Mouse (Mus musculus) MEL (cell line): ENCODE measurements around the gene Prkcb. TPM values are rescaled to one million over a fixed set of nuclear protein-coding genes. Genes with fewer than 3 reads are reported as not detected.

Source experiments
- DNase-seq: peaks from one replicate; pipeline ENCODE4 v3.0.0; 2011; ENCODE audit warnings: low read depth, low spot score
- H3K27ac ChIP-seq: 2 replicates; pipeline ENCODE4 v1.5.1; 2012; ENCODE audit warnings: low read depth, mild to moderate bottlenecking, control low read depth, low read length, moderate library complexity; ENCODE audit not compliant: control insufficient read depth
- H3K27me3 ChIP-seq, 2 experiments: fragments of 150-350 bp in 1 of 2; sonication (generic) in 1 of 2; 2 replicates each; pipeline ENCODE4 v1.6.1; 2012; ENCODE audit warnings: low read length in 2 of 2, mild to moderate bottlenecking in 2 of 2, improper control_type of control experiment in 1 of 2, moderate library complexity in 1 of 2; ENCODE audit not compliant: insufficient read depth in 2 of 2, control insufficient read depth in 1 of 2
- H3K36me3 ChIP-seq, 2 experiments: 2 replicates each; pipeline ENCODE4 v1.6.1; 2012 to 2014; ENCODE audit warnings: low read length in 2 of 2, improper control_type of control experiment in 1 of 2, inconsistent platforms in 1 of 2, mild to moderate bottlenecking in 1 of 2; ENCODE audit not compliant: insufficient read depth in 2 of 2, control insufficient read depth in 1 of 2
- H3K4me1 ChIP-seq, 2 experiments: fragments of 150-350 bp in 1 of 2; sonication (generic) in 1 of 2; 2 replicates each; pipeline ENCODE4 v1.6.1; 2012; ENCODE audit warnings: low read length in 2 of 2, improper control_type of control experiment in 1 of 2, mild to moderate bottlenecking in 1 of 2; ENCODE audit not compliant: insufficient read depth in 2 of 2, control insufficient read depth in 1 of 2
- H3K4me3 ChIP-seq, 2 experiments: fragments of 150-350 bp in 1 of 2; sonication (generic) in 1 of 2; 2 replicates each; pipeline ENCODE4 v1.5.1; 2012; ENCODE audit warnings: low read depth in 2 of 2, low read length in 2 of 2, mild to moderate bottlenecking in 2 of 2, moderate library complexity in 2 of 2, control low read depth in 1 of 2, improper control_type of control experiment in 1 of 2; ENCODE audit not compliant: control insufficient read depth in 1 of 2, insufficient read depth in 1 of 2
- H3K79me2 ChIP-seq: 2 replicates; pipeline ENCODE4 v1.6.1; 2012; ENCODE audit warnings: mild to moderate bottlenecking, low read length, moderate library complexity; ENCODE audit not compliant: control insufficient read depth, poor library complexity, insufficient read depth
- H3K9ac ChIP-seq: 2 replicates; pipeline ENCODE4 v1.6.1; 2012; ENCODE audit warnings: low read depth, mild to moderate bottlenecking, control low read depth, low read length, moderate library complexity; ENCODE audit not compliant: control insufficient read depth, poor library complexity, severe bottlenecking
- H3K9me3 ChIP-seq: fragments of 150-350 bp; sonication (generic); replicated peaks from 2 replicates; pipeline ENCODE4 v1.6.1; 2012; ENCODE audit warnings: mild to moderate bottlenecking, low read length, improper control_type of control experiment, moderate library complexity; ENCODE audit not compliant: insufficient read depth
- BHLHE40 ChIP-seq: IDR thresholded peaks from 2 replicates; pipeline ENCODE4 v1.6.1; 2012; ENCODE audit warnings: low read depth, mild to moderate bottlenecking, inconsistent platforms, low read length, improper control_type of control experiment, borderline replicate concordance
- CHD1 ChIP-seq: IDR thresholded peaks from 2 replicates; pipeline ENCODE4 v1.6.1; 2012; ENCODE audit warnings: low read depth, mild to moderate bottlenecking, inconsistent platforms, low read length, improper control_type of control experiment
- CHD2 ChIP-seq: IDR thresholded peaks from 2 replicates; pipeline ENCODE4 v1.6.1; 2011; ENCODE audit warnings: low read length, improper control_type of control experiment
- CTCF ChIP-seq, 3 experiments: IDR thresholded peaks in 2 of 3; conservative IDR thresholded peaks in 1 of 3; 2 replicates each; pipeline ENCODE4 v1.5.1; 2011 to 2012; ENCODE audit warnings: low read length in 3 of 3, low read depth in 2 of 3, mild to moderate bottlenecking in 2 of 3, improper control_type of control experiment in 1 of 3, inconsistent platforms in 1 of 3, mixed read lengths in 1 of 3, moderate library complexity in 1 of 3; ENCODE audit not compliant: control insufficient read depth in 1 of 3, insufficient read depth in 1 of 3, poor library complexity in 1 of 3, severe bottlenecking in 1 of 3
- E2F4 ChIP-seq: IDR thresholded peaks from 2 replicates; pipeline ENCODE4 v1.6.1; 2011; ENCODE audit warnings: low read depth, low read length, improper control_type of control experiment, borderline replicate concordance
- ELF1 ChIP-seq: IDR thresholded peaks from 2 replicates; pipeline ENCODE4 v1.6.1; 2014; ENCODE audit warnings: low read depth, mild to moderate bottlenecking, inconsistent platforms, low read length, improper control_type of control experiment, moderate library complexity
- ETS1 ChIP-seq: IDR thresholded peaks from 2 replicates; pipeline ENCODE4 v1.6.1; 2012; ENCODE audit warnings: low read depth, mild to moderate bottlenecking, inconsistent platforms, low read length, improper control_type of control experiment, moderate library complexity
- GABPA ChIP-seq: IDR thresholded peaks from 2 replicates; pipeline ENCODE4 v1.6.1; 2012; ENCODE audit warnings: low read depth, mild to moderate bottlenecking, inconsistent platforms, low read length, improper control_type of control experiment, moderate library complexity
- HCFC1 ChIP-seq: IDR thresholded peaks from 2 replicates; pipeline ENCODE4 v1.6.1; 2012; ENCODE audit warnings: low read depth, mild to moderate bottlenecking, inconsistent platforms, low read length, improper control_type of control experiment, moderate library complexity
- JUND ChIP-seq: IDR thresholded peaks from 2 replicates; pipeline ENCODE4 v1.6.1; 2011; ENCODE audit warnings: low read depth, mild to moderate bottlenecking, improper control_type of control experiment, low read length
- MAFK ChIP-seq: IDR thresholded peaks from 2 replicates; pipeline ENCODE4 v1.6.1; 2011; ENCODE audit warnings: low read depth, mild to moderate bottlenecking, low read length, improper control_type of control experiment, borderline replicate concordance
- MAX ChIP-seq: IDR thresholded peaks from 2 replicates; pipeline ENCODE4 v1.6.1; 2011; ENCODE audit warnings: low read length, improper control_type of control experiment
- MAZ ChIP-seq: IDR thresholded peaks from 2 replicates; pipeline ENCODE4 v1.6.1; 2012; ENCODE audit warnings: low read depth, mild to moderate bottlenecking, inconsistent platforms, low read length, improper control_type of control experiment
- MEF2A ChIP-seq: IDR thresholded peaks from 2 replicates; pipeline ENCODE4 v1.6.1; 2014; ENCODE audit warnings: low read depth, mild to moderate bottlenecking, inconsistent platforms, low read length, improper control_type of control experiment; ENCODE audit not compliant: poor library complexity, insufficient replicate concordance, severe bottlenecking; ENCODE audit errors: extremely low read depth
- MYB ChIP-seq: IDR thresholded peaks from 2 replicates; pipeline ENCODE4 v1.6.1; 2011; ENCODE audit warnings: mild to moderate bottlenecking, low read depth, low read length, improper control_type of control experiment
- MYC ChIP-seq: IDR thresholded peaks from 2 replicates; pipeline ENCODE4 v1.6.1; 2011; ENCODE audit warnings: low read depth, mild to moderate bottlenecking, low read length, improper control_type of control experiment, moderate library complexity
- NELFE ChIP-seq: IDR thresholded peaks from 2 replicates; pipeline ENCODE4 v1.6.1; 2011; ENCODE audit warnings: low read depth, low read length, improper control_type of control experiment
- NRF1 ChIP-seq: IDR thresholded peaks from 2 replicates; pipeline ENCODE4 v1.6.1; 2014; ENCODE audit warnings: low read depth, mild to moderate bottlenecking, inconsistent platforms, low read length, improper control_type of control experiment, moderate library complexity; ENCODE audit not compliant: poor library complexity, insufficient read depth, severe bottlenecking
- POLR2AphosphoS2 ChIP-seq: IDR thresholded peaks from 2 replicates; pipeline ENCODE4 v1.6.1; 2011; ENCODE audit warnings: low read length, improper control_type of control experiment
- POLR2AphosphoS5 ChIP-seq: IDR thresholded peaks from 2 replicates; pipeline ENCODE4 v1.6.1; 2012; ENCODE audit warnings: low read depth, borderline replicate concordance, mild to moderate bottlenecking, inconsistent platforms, low read length, moderate library complexity, mixed read lengths
- RAD21 ChIP-seq: IDR thresholded peaks from 2 replicates; pipeline ENCODE4 v1.6.1; 2011; ENCODE audit warnings: mild to moderate bottlenecking, low read depth, low read length, improper control_type of control experiment
- RCOR1 ChIP-seq: IDR thresholded peaks from 2 replicates; pipeline ENCODE4 v1.6.1; 2012; ENCODE audit warnings: low read depth, mild to moderate bottlenecking, inconsistent platforms, low read length, improper control_type of control experiment
- SMC3 ChIP-seq: IDR thresholded peaks from 2 replicates; pipeline ENCODE4 v1.6.1; 2011; ENCODE audit warnings: low read depth, low read length, improper control_type of control experiment
- TAL1 ChIP-seq: IDR thresholded peaks from 2 replicates; pipeline ENCODE4 v1.6.1; 2012; ENCODE audit warnings: mild to moderate bottlenecking, inconsistent platforms, low read length, moderate library complexity, mixed read lengths
- TBP ChIP-seq: IDR thresholded peaks from 2 replicates; pipeline ENCODE4 v1.8.0; 2011; ENCODE audit warnings: low read depth, low read length, improper control_type of control experiment
- TCF12 ChIP-seq: IDR thresholded peaks from 2 replicates; pipeline ENCODE4 v1.6.1; 2014; ENCODE audit warnings: low read depth, mild to moderate bottlenecking, inconsistent platforms, low read length, improper control_type of control experiment, moderate library complexity
- UBTF ChIP-seq: IDR thresholded peaks from 2 replicates; pipeline ENCODE4 v1.6.1; 2012; ENCODE audit warnings: low read depth, mild to moderate bottlenecking, inconsistent platforms, low read length, improper control_type of control experiment, moderate library complexity, borderline replicate concordance; ENCODE audit not compliant: insufficient read depth
- USF2 ChIP-seq, 2 experiments: IDR thresholded peaks; 2 replicates each; pipeline ENCODE4 v1.6.1; 2011 to 2012; ENCODE audit warnings: improper control_type of control experiment in 2 of 2, low read length in 2 of 2, borderline replicate concordance in 1 of 2, inconsistent platforms in 1 of 2, low read depth in 1 of 2, mild to moderate bottlenecking in 1 of 2; ENCODE audit not compliant: insufficient read depth in 1 of 2
- ZC3H11A ChIP-seq: IDR thresholded peaks from 2 replicates; pipeline ENCODE4 v1.6.1; 2012; ENCODE audit warnings: low read depth, mild to moderate bottlenecking, inconsistent platforms, low read length, improper control_type of control experiment
- ZNF384 ChIP-seq: IDR thresholded peaks from 2 replicates; pipeline ENCODE4 v1.6.1; 2012; ENCODE audit warnings: low read depth, mild to moderate bottlenecking, inconsistent platforms, low read length, improper control_type of control experiment
- polyA plus RNA-seq, 2 experiments: library from polyadenylated mRNA; stranded (reverse) in 1 of 2; unstranded in 1 of 2; fragments of >175 nt in 1 of 2; fragments of >200 nt in 1 of 2; gene quantifications; 2 replicates each; pipeline versions ENCODE4 v1.2.1 to v1.2.4; 2012; ENCODE audit warnings: low replicate concordance in 2 of 2, low read depth in 1 of 2; ENCODE audit not compliant: insufficient read length in 2 of 2, insufficient read depth in 1 of 2, missing spikeins in 1 of 2
- total RNA-seq: library from RNA; depleted of rRNA; stranded (reverse); fragments of 300-350 nt; gene quantifications from 2 replicates; pipeline ENCODE4 v1.2.3, GENCODE M21; 2012

Gene Prkcb
- total and polyA plus RNA-seq, 3 experiments, result not detected

GRCm38 (mm10) chr7:122460020-122460419 is 171.5 kb downstream of the Prkcb start:
- H3K27me3 ChIP-seq, result no peaks in the 10 kb centered on the region
- TF ChIP-seq RAD21, result no peak
- TF ChIP-seq BHLHE40, result no peak
- TF ChIP-seq NRF1, result no peak
- TF ChIP-seq E2F4, result no peak
- no peak for TF ChIP-seq ZC3H11A
- TF ChIP-seq TBP, result no peak
- no peak for TF ChIP-seq ELF1
- H3K79me2 ChIP-seq, result no peaks in the 10 kb centered on the region
- H3K9ac ChIP-seq, result no peak overlapping the region
- H3K4me3 ChIP-seq, result no peak overlapping the region
- no peaks in the 10 kb centered on the region for H3K4me1 ChIP-seq
- no peaks in the 10 kb centered on the region for H3K9me3 ChIP-seq
- H3K27ac ChIP-seq, result no peak overlapping the region
- H3K36me3 ChIP-seq, result no peaks in the 10 kb centered on the region
- no peak for DNase-seq

DNA sequence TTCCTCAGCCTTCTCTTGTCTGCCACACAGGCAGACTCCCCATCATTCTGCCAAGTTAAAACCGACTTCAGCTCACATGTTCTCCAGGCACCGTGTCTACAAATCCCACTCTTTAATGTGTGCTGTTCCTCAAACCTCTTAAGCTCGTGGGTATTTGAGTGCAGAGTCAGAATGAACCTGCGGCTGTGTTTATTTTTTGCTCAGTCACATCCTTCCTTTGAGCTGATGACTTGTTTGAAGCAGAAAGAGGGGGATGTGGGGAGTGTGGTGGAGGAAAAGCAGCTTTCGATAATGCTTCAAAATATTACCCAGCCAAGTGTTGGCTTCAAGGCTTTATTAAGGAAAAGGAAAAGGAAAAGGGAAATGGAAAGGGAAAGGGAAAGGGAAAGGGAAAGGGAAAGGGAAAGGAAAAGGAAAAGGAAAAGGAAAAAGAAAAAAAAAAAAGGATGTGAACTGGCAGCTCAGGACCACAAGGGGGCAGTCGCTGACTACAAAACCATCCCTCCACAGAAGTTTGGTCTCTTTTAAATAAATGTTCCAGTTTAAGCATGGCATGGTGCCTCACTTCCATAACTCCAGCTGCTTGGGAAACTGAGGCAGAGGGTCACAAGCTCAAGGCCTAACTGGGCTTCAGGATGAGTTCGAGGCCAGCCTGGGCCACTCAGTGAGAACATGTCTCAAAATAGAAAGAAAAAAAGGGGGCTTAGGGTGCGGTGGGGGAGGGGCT is 177.4 kb downstream of the Prkcb start:
- no peaks in the 10 kb centered on the region for H3K27me3 ChIP-seq
- H3K27ac ChIP-seq, result no peak overlapping the region
- TF ChIP-seq MYC (no peak), CTCF (IDR thresholded peaks at IDR 0.05 in 2 of 3, conservative IDR thresholded peaks at IDR 0.05 in 1 of 3; ENCODE audit: control insufficient read depth in 1 of 3, insufficient read depth in 1 of 3, low read depth in 2 of 3, low read length in 3 of 3, poor library complexity in 1 of 3, severe bottlenecking in 1 of 3) (peak; percentile 55 to 80 (median 73); a peak in 5 of 6 replicates), ZNF384 (peak; percentile 92), E2F4 (no peak), USF2 (IDR thresholded peaks at IDR 0.05; ENCODE audit: borderline replicate concordance in 1 of 2, insufficient read depth in 1 of 2, low read depth in 1 of 2, low read length in 2 of 2) (no peak), NELFE (no peak), MAFK (no peak), TBP (no peak), JUND (no peak), CHD1 (no peak), SMC3 (peak; percentile 69), POLR2AphosphoS5 (no peak), UBTF (no peak), ETS1 (no peak), ZC3H11A (peak; percentile 60), MAZ (no peak), MAX (no peak), TAL1 (no peak), CHD2 (no peak), RAD21 (peak; percentile 82), BHLHE40 (no peak), MYB (no peak), POLR2AphosphoS2 (no peak), HCFC1 (no peak), RCOR1 (no peak), TCF12 (no peak), GABPA (no peak), MEF2A (no peak)
- no peak overlapping the region for H3K4me3 ChIP-seq
- peak; percentile 40 for DNase-seq
- no peaks in the 10 kb centered on the region for H3K36me3 ChIP-seq
- no peak overlapping the region for H3K9ac ChIP-seq
- no peaks in the 10 kb centered on the region for H3K4me1 ChIP-seq
- no peaks in the 10 kb centered on the region for H3K9me3 ChIP-seq
- H3K79me2 ChIP-seq, result no peaks in the 10 kb centered on the region
